Mouse (Mus musculus) heart, postnatal 0 days (tissue): ENCODE measurements around the gene Defb19. TPM values are rescaled to one million over a fixed set of nuclear protein-coding genes. Genes with fewer than 3 reads are reported as not detected.

Experiments
- ATAC-seq: fragments of 200-750 bp; cut with Nextera tagmentation; 2 replicates; pipeline ENCODE4 v1.8.0; 2017; ENCODE audit warnings: low read depth, moderate number of reproducible peaks, moderate library complexity; ENCODE audit not compliant: insufficient read depth
- DNase-seq: peaks from one replicate; pipeline ENCODE4 v3.0.0-alpha.2; 2016; ENCODE audit warnings: low spot score
- H3K27ac ChIP-seq: fragments of 300-500 bp; sonication (generic); 2 replicates; pipeline ENCODE4 v1.5.1; 2014; ENCODE audit warnings: low read depth, mild to moderate bottlenecking
- H3K27me3 ChIP-seq: fragments of 300-500 bp; sonication (generic); 2 replicates; pipeline ENCODE4 v1.6.1; 2014; ENCODE audit warnings: low read length, mixed read lengths; ENCODE audit not compliant: control insufficient read depth, insufficient read depth
- H3K36me3 ChIP-seq: fragments of 300-500 bp; sonication (generic); replicated peaks from 2 replicates; pipeline ENCODE4 v1.6.1; 2014; ENCODE audit warnings: low read length, mixed read lengths; ENCODE audit not compliant: control insufficient read depth, insufficient read depth
- H3K4me1 ChIP-seq: fragments of 300-500 bp; sonication (generic); 2 replicates; pipeline ENCODE4 v1.6.1; 2014; ENCODE audit warnings: antibody characterized with exemption; ENCODE audit not compliant: control insufficient read depth, insufficient read depth
- H3K4me2 ChIP-seq: fragments of 300-500 bp; sonication (generic); 2 replicates; pipeline ENCODE4 v1.6.1; 2014; ENCODE audit warnings: low read depth, mild to moderate bottlenecking, low read length, moderate library complexity
- H3K4me3 ChIP-seq: fragments of 300-500 bp; sonication (generic); 2 replicates; pipeline ENCODE4 v1.5.1; 2014; ENCODE audit warnings: low read depth, low read length
- H3K9ac ChIP-seq: fragments of 300-500 bp; sonication (generic); replicated peaks from 2 replicates; pipeline ENCODE4 v1.6.1; 2014; ENCODE audit warnings: low read depth, low read length, mixed read lengths
- H3K9me3 ChIP-seq: fragments of 300-500 bp; sonication (generic); replicated peaks from 2 replicates; pipeline ENCODE4 v1.6.1; 2016; ENCODE audit warnings: low read length; ENCODE audit not compliant: control insufficient read depth
- CTCF ChIP-seq: IDR thresholded peaks from 2 replicates; pipeline ENCODE4 v1.5.1; 2016; ENCODE audit warnings: antibody characterized with exemption, control low read depth, low read depth
- EP300 ChIP-seq: IDR thresholded peaks from 2 replicates; pipeline ENCODE4 v1.6.1; 2016; ENCODE audit warnings: antibody characterized with exemption, low read depth
- WGBS: fragments of 180-500 bp; shearing (Covaris S2); extraction: QIAGEN DNeasy Blood & Tissue Kit; methylation state at CpG from one replicate; pipeline ENCODE4 v1.1.7; 2014; 5-methylcytosine and 5-hydroxymethylcytosine counted together
- polyA plus RNA-seq: library from polyadenylated mRNA; unstranded; fragments of >200 nt; fragmentation: Nextera tagmentation; extraction: Ambion mirVana; gene quantifications from 2 replicates; pipeline ENCODE4 v1.2.1, GENCODE M21; 2015
- total RNA-seq: library from RNA; depleted of rRNA; stranded (reverse); fragments of >200 nt; gene quantifications from 2 replicates; pipeline ENCODE4 v1.2.3, GENCODE M21; 2014; ENCODE audit warnings: low replicate concordance

The Defb19 gene
- total and polyA plus RNA-seq, 2 experiments from 2014 or later = 2.2 TPM; not detected in 1

GRCm38 (mm10) chr2:152617374-152617773 lies 37.3 kb upstream of the Defb19 start:
- H3K9ac ChIP-seq = no peak overlapping the region
- no peak overlapping the region for H3K4me3 ChIP-seq
- H3K27me3 ChIP-seq = no peaks in the 10 kb centered on the region
- no peaks in the 10 kb centered on the region for H3K9me3 ChIP-seq
- no peaks in the 10 kb centered on the region for H3K36me3 ChIP-seq
- DNase-seq = no peak
- no peak overlapping the region for H3K27ac ChIP-seq
- 63% methylated on average over 5 of the region's 5 CpGs for WGBS
- no peak for ATAC-seq
- no peaks in the 10 kb centered on the region for H3K4me1 ChIP-seq
- peak; percentile 19 for TF ChIP-seq CTCF
- no peak for TF ChIP-seq EP300
- no peak overlapping the region for H3K4me2 ChIP-seq

- ATAC-seq = no peak
- no peak overlapping the region for H3K9ac ChIP-seq
- no peaks in the 10 kb centered on the region for H3K4me1 ChIP-seq
- H3K36me3 ChIP-seq = no peaks in the 10 kb centered on the region
- H3K27ac ChIP-seq = no peak overlapping the region
- WGBS = 38% methylated on average over 6 of the region's 6 CpGs
- no peak for DNase-seq
- no peaks in the 10 kb centered on the region for H3K27me3 ChIP-seq
- no peaks in the 10 kb centered on the region for H3K9me3 ChIP-seq
- TF ChIP-seq EP300 (no peak), CTCF (no peak)
- H3K4me3 ChIP-seq = no peak overlapping the region
- no peak overlapping the region for H3K4me2 ChIP-seq
These were observed 36.4 kb upstream of the Defb19 start for GRCm38 (mm10) chr2:152616470-152616869.

DNA sequence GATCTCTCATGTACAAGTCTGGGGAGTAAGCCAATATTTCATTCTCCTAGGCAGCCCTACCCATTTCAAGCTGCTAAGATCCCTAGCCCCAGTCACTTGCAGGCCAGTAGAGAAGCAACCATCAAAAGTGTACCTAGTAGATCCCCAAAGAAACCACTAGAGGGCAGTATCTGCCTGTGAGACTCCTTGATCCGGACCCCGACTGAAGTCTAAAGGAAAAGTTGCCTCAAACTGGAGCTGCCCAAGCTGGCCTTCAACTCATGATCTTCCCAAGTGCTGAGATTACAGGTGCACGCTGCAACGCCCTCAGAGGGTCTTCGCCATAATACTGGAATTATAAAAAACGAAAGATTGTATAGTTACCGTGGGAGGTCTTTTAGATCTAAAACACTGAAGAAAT lies 35.5 kb upstream of the Defb19 start:
- Histone ChIP-seq H3K9ac (no peak overlapping the region), H3K36me3 (no peaks in the 10 kb centered on the region), H3K4me2 (no peak overlapping the region), H3K9me3 (no peaks in the 10 kb centered on the region), H3K27ac (no peak overlapping the region), H3K4me1 (no peaks in the 10 kb centered on the region), H3K27me3 (no peaks in the 10 kb centered on the region), H3K4me3 (no peak overlapping the region)
- WGBS = 9% methylated on average over 7 of the region's 7 CpGs
- peak; percentile 66 for ATAC-seq
- no peak for TF ChIP-seq EP300
- TF ChIP-seq CTCF = peak; percentile 85
- DNase-seq = peak; percentile 82

- H3K4me2 ChIP-seq = no peak overlapping the region
- no peaks in the 10 kb centered on the region for H3K4me1 ChIP-seq
- ATAC-seq (no peak), DNase-seq (no peak)
- no peak overlapping the region for H3K4me3 ChIP-seq
- H3K27ac ChIP-seq = no peak overlapping the region
- TF ChIP-seq CTCF (no peak), EP300 (no peak)
- WGBS = 36% methylated on average over 7 of the region's 8 CpGs
- H3K27me3 ChIP-seq = no peaks in the 10 kb centered on the region
- no peak overlapping the region for H3K9ac ChIP-seq
- H3K9me3 ChIP-seq = no peaks in the 10 kb centered on the region
- H3K36me3 ChIP-seq = no peaks in the 10 kb centered on the region
These were observed 32.1 kb upstream of the Defb19 start for GRCm38 (mm10) chr2:152612193-152612592.

- no peaks in the 10 kb centered on the region for H3K9me3 ChIP-seq
- WGBS = 100% methylated on average over 1 of the region's 1 CpGs
- no peaks in the 10 kb centered on the region for H3K4me1 ChIP-seq
- ATAC-seq (no peak), DNase-seq (no peak)
- H3K36me3 ChIP-seq = no peaks in the 10 kb centered on the region
- H3K4me2 ChIP-seq = no peak overlapping the region
- H3K4me3 ChIP-seq = no peak overlapping the region
- no peaks in the 10 kb centered on the region for H3K27me3 ChIP-seq
- no peak overlapping the region for H3K27ac ChIP-seq
- H3K9ac ChIP-seq = no peak overlapping the region
- TF ChIP-seq CTCF (no peak), EP300 (no peak)
These were observed 28.6 kb upstream of the Defb19 start for GRCm38 (mm10) chr2:152608719-152609118.

- no peak overlapping the region for H3K4me3 ChIP-seq
- WGBS = 57% methylated on average over 6 of the region's 6 CpGs
- no peak overlapping the region for H3K27ac ChIP-seq
- no peaks in the 10 kb centered on the region for H3K4me1 ChIP-seq
- no peaks in the 10 kb centered on the region for H3K9me3 ChIP-seq
- no peak for TF ChIP-seq CTCF
- TF ChIP-seq EP300 = no peak
- ATAC-seq (no peak), DNase-seq (no peak)
- no peak overlapping the region for H3K4me2 ChIP-seq
- H3K9ac ChIP-seq = no peak overlapping the region
- H3K36me3 ChIP-seq = no peaks in the 10 kb centered on the region
- no peaks in the 10 kb centered on the region for H3K27me3 ChIP-seq
These were observed 27.6 kb upstream of the Defb19 start for GRCm38 (mm10) chr2:152607746-152608145.
